In genomic region chr5:125110722-125111121, GRCm38 (mm10) we compare ENCODE assay signal across 11 mouse cellular contexts.
DNase-seq lines count a peak whose midpoint lies in the region; ATAC-seq and TF ChIP-seq lines count a peak whose summit lies in the region.
"Had no signal": no experiment of that assay in that cellular context is flagged by ENCODE, and none has a peak within 500 bp of the region (broad histone marks: within the 10 kb centered on the region; RNA-seq: fewer than 3 reads in every experiment).

No protein-coding gene starts in this region.

- peak; percentile 51 for ATAC-seq in kidney, postnatal 0 days (replicated peaks; ENCODE audit: low FRiP score, low read depth)
- peak; percentile 51; the same call in 1 of the 2 replicates for ATAC-seq in forebrain, embryonic 12.5 days (ENCODE audit: low FRiP score)
- ATAC-seq in limb, embryonic 13.5 days (ENCODE audit: low FRiP score, low read depth) = no peak
- no peak for ATAC-seq in neural tube, embryonic 15.5 days (ENCODE audit: low FRiP score)
- no peak for ATAC-seq in megakaryocyte, adult 5-6 weeks (ENCODE audit: poor library complexity, severe bottlenecking)

- no peaks in the 10 kb centered on the region for H3K9me3 ChIP-seq in kidney, postnatal 0 days (replicated peaks; ENCODE audit: low read length)
- no peaks in the 10 kb centered on the region for H3K9me3 ChIP-seq in forebrain, embryonic 12.5 days
- H3K9me3 ChIP-seq in limb, embryonic 13.5 days = peaks cover 4% of the 10 kb centered on the region; the same call in 1 of the 2 replicates
- no peaks in the 10 kb centered on the region for H3K9me3 ChIP-seq in neural tube, embryonic 15.5 days (replicated peaks)

- peaks cover 25% of the 10 kb centered on the region for H3K4me1 ChIP-seq in kidney, postnatal 0 days (replicated peaks; ENCODE audit: insufficient read depth, low read length)
- H3K4me1 ChIP-seq in forebrain, embryonic 12.5 days = peaks cover 34% of the 10 kb centered on the region
- peaks cover 54% of the 10 kb centered on the region for H3K4me1 ChIP-seq in limb, embryonic 13.5 days
- peaks cover 49% of the 10 kb centered on the region for H3K4me1 ChIP-seq in neural tube, embryonic 15.5 days

- H3K36me3 ChIP-seq in kidney, postnatal 0 days (ENCODE audit: insufficient read depth, low read length) = peaks cover 26% of the 10 kb centered on the region
- H3K36me3 ChIP-seq in forebrain, embryonic 12.5 days (replicated peaks) = peaks cover 73% of the 10 kb centered on the region
- H3K36me3 ChIP-seq in limb, embryonic 13.5 days = peaks cover 74% of the 10 kb centered on the region
- H3K36me3 ChIP-seq in neural tube, embryonic 15.5 days = peaks cover 36% of the 10 kb centered on the region

- peak; percentile 80 for DNase-seq in kidney, postnatal 0 days (ENCODE audit: low spot score)
- no peak for DNase-seq in kidney, adult 9 months
- DNase-seq in c-Kit-positive CD71-positive TER-119-positive erythroid progenitor cells, embryonic 14.5 days (ENCODE audit: low spot score) = no peak
- DNase-seq in layer of hippocampus, adult 11-12 months (ENCODE audit: low spot score) = no peak
- DNase-seq: cerebellum, adult 18-20 months; kidney, adult 18-20 months; thymus, postnatal 25 days had no signal

- no peak overlapping the region for H3K9ac ChIP-seq in kidney, postnatal 0 days (ENCODE audit: low read depth, low read length)
- no peak overlapping the region for H3K9ac ChIP-seq in forebrain, embryonic 12.5 days
- peak overlapping the region; percentile 52; the same call in 1 of the 2 replicates for H3K9ac ChIP-seq in limb, embryonic 13.5 days
- H3K9ac ChIP-seq in neural tube, embryonic 15.5 days (replicated peaks) = 0 out of 2 replicates have a peak overlapping the region, but pooled peaks have one; percentile 2

- no peak overlapping the region for H3K4me2 ChIP-seq in kidney, postnatal 0 days (ENCODE audit: low read length)
- H3K4me2 ChIP-seq in forebrain, embryonic 12.5 days = no peak overlapping the region
- 0 out of 2 replicates have a peak overlapping the region, but pooled peaks have one; percentile 10 for H3K4me2 ChIP-seq in limb, embryonic 13.5 days (replicated peaks)
- H3K4me2 ChIP-seq in neural tube, embryonic 15.5 days = no peak overlapping the region

- H3K27me3 ChIP-seq in kidney, postnatal 0 days (ENCODE audit: insufficient read depth, low read length) = no peaks in the 10 kb centered on the region
- H3K27me3 ChIP-seq in forebrain, embryonic 12.5 days = no peaks in the 10 kb centered on the region
- no peaks in the 10 kb centered on the region for H3K27me3 ChIP-seq in limb, embryonic 13.5 days
- no peaks in the 10 kb centered on the region for H3K27me3 ChIP-seq in neural tube, embryonic 15.5 days (replicated peaks)

- H3K27ac ChIP-seq in kidney, postnatal 0 days = no peak overlapping the region
- peak overlapping the region; percentile 80 for H3K27ac ChIP-seq in forebrain, embryonic 12.5 days
- peak overlapping the region; percentile 84; the same call in 1 of the 2 replicates for H3K27ac ChIP-seq in limb, embryonic 13.5 days
- H3K27ac ChIP-seq in neural tube, embryonic 15.5 days (replicated peaks) = peak overlapping the region; percentile 82

- TF ChIP-seq CTCF in kidney, postnatal 0 days (IDR thresholded peaks at IDR 0.05; ENCODE audit: low read depth) = no peak

- 23% methylated on average over 3 of the region's 3 CpGs for WGBS in kidney, postnatal 0 days
- WGBS in forebrain, embryonic 12.5 days = 60% methylated on average over 3 of the region's 3 CpGs
- WGBS in limb, embryonic 13.5 days = 41% methylated on average over 3 of the region's 3 CpGs
- 19% methylated on average over 3 of the region's 3 CpGs for WGBS in neural tube, embryonic 15.5 days

- no peak overlapping the region for H3K4me3 ChIP-seq in kidney, postnatal 0 days (replicated peaks; ENCODE audit: low read depth, low read length)
- no peak overlapping the region for H3K4me3 ChIP-seq in forebrain, embryonic 12.5 days (replicated peaks)
- H3K4me3 ChIP-seq in limb, embryonic 13.5 days = no peak overlapping the region
- no peak overlapping the region for H3K4me3 ChIP-seq in neural tube, embryonic 15.5 days (replicated peaks)

Comparison
In these comparisons a context has a peak if more than half of its experiments do, and no peak if none do; other contexts are left out.
1. ATAC-seq: peak in kidney, postnatal 0 days (single experiment) and forebrain, embryonic 12.5 days (single experiment); none in limb, embryonic 13.5 days (single experiment), neural tube, embryonic 15.5 days (single experiment) and megakaryocyte, adult 5-6 weeks (single experiment).
2. H3K9ac ChIP-seq: peak in limb, embryonic 13.5 days (single experiment) and neural tube, embryonic 15.5 days (single experiment); none in kidney, postnatal 0 days (single experiment) and forebrain, embryonic 12.5 days (single experiment).